Mouse (Mus musculus): ENCODE data around the gene Gm2a. TPM values are rescaled to one million over a fixed set of nuclear protein-coding genes. Genes with fewer than 3 reads are reported as not detected.

Gene Gm2a
- 15.4 and 15.5 TPM in 2 replicates for polyA plus RNA-seq (2016; fragmentation: Nextera tagmentation; extraction: Ambion mirVana)

- Histone ChIP-seq H3K9ac (peak within 1 kb of the TSS; percentile 61), H3K4me2 (replicated peaks) (peak within 1 kb of the TSS; percentile 64), H3K27me3 (no peaks in the 10 kb centered on the region), H3K9me3 (replicated peaks) (no peaks in the 10 kb centered on the region), H3K4me3 (peak within 1 kb of the TSS; percentile 46), H3K36me3 (no peaks in the 10 kb centered on the region), H3K27ac (peak within 1 kb of the TSS; percentile 35), H3K4me1 (peaks cover 12% of the 10 kb centered on the region)
- ATAC-seq (ENCODE audit: low FRiP score): peak; percentile 95
- WGBS: 3% methylated on average over 45 of the region's 45 CpGs
Measured at GRCm38 (mm10) chr11:55097463-55098188, at the start of gene Gm2a. Gm2a (plus strand) TSS chr11:55098115.

- Histone ChIP-seq H3K4me3 (no peak overlapping the region), H3K27ac (no peak overlapping the region), H3K9me3 (replicated peaks) (no peaks in the 10 kb centered on the region), H3K27me3 (no peaks in the 10 kb centered on the region), H3K9ac (no peak overlapping the region), H3K4me1 (no peaks in the 10 kb centered on the region), H3K4me2 (replicated peaks) (no peak overlapping the region), H3K36me3 (no peaks in the 10 kb centered on the region)
- WGBS: 82% methylated on average over 7 of the region's 7 CpGs
- no peak for ATAC-seq (ENCODE audit: low FRiP score)
Measured at GRCm38 (mm10) chr11:55050837-55051510, 46.9 kb upstream of the Gm2a start.

DNA sequence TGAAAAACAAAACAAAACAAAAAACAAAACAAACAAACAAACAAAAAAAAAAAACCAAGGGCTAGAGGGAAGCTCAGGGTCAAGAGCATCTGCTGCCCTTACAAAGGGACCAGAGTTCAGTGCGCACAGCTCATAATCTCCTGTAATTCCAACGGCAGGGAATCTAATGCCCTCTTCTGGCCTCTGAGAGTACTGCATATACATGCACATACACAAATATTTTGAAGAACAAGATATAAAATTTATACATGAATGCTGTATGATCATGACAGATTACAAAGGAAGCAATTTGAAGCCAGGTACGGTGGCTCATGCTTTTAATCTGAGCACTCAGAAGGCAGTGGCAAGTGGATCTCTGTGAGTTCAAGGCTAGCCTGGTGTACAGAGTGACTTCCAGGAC lies 40.4 kb upstream of the Gm2a start:
- no peak overlapping the region for H3K4me3 ChIP-seq
- no peak overlapping the region for H3K27ac ChIP-seq
- H3K9ac ChIP-seq: no peak overlapping the region
- no peak overlapping the region for H3K4me2 ChIP-seq (replicated peaks)
- H3K4me1 ChIP-seq: no peaks in the 10 kb centered on the region
- ATAC-seq (ENCODE audit: low FRiP score): no peak
- no peaks in the 10 kb centered on the region for H3K27me3 ChIP-seq
- WGBS: 86% methylated on average over 3 of the region's 3 CpGs
- no peaks in the 10 kb centered on the region for H3K36me3 ChIP-seq
- H3K9me3 ChIP-seq (replicated peaks): no peaks in the 10 kb centered on the region

GRCm38 (mm10) chr11:55060802-55061201 lies 37.1 kb upstream of the Gm2a start:
- Histone ChIP-seq H3K9me3 (replicated peaks) (no peaks in the 10 kb centered on the region), H3K4me2 (replicated peaks) (no peak overlapping the region), H3K4me1 (no peaks in the 10 kb centered on the region), H3K9ac (no peak overlapping the region), H3K4me3 (no peak overlapping the region), H3K27me3 (no peaks in the 10 kb centered on the region), H3K36me3 (no peaks in the 10 kb centered on the region), H3K27ac (no peak overlapping the region)
- 94% methylated on average over 5 of the region's 5 CpGs for WGBS
- no peak for ATAC-seq (ENCODE audit: low FRiP score)

DNA sequence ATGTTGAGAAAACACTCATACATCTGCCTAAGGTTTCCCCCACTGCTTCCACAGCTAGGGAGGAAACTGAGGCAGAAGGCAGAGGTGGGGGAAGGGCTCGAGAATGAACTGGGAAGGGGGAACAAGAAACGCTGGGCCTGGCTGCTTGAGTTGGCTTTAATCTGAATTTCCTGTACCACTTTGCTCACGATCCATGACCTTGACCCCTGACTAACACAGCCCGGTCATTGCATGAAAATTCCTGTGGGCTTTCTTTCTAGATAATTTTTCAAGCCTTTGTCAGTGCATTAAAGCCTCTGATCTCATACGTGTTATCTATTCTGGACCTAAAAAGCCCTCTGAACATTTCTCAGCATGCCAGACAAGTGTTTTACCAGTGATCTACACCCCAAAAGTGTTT lies 35.1 kb upstream of the Gm2a start:
- Histone ChIP-seq H3K9me3 (replicated peaks) (no peaks in the 10 kb centered on the region), H3K36me3 (no peaks in the 10 kb centered on the region), H3K4me1 (no peaks in the 10 kb centered on the region), H3K9ac (no peak overlapping the region), H3K4me3 (no peak overlapping the region), H3K27ac (no peak overlapping the region), H3K4me2 (replicated peaks) (no peak overlapping the region), H3K27me3 (no peaks in the 10 kb centered on the region)
- WGBS: 53% methylated on average over 5 of the region's 5 CpGs
- ATAC-seq (ENCODE audit: low FRiP score): no peak

- Histone ChIP-seq H3K9ac (no peak overlapping the region), H3K9me3 (replicated peaks) (no peaks in the 10 kb centered on the region), H3K4me3 (no peak overlapping the region), H3K36me3 (no peaks in the 10 kb centered on the region), H3K27ac (no peak overlapping the region), H3K27me3 (no peaks in the 10 kb centered on the region), H3K4me1 (no peaks in the 10 kb centered on the region), H3K4me2 (replicated peaks) (no peak overlapping the region)
- WGBS: 63% methylated on average over 4 of the region's 4 CpGs
- ATAC-seq (ENCODE audit: low FRiP score): no peak
Measured at GRCm38 (mm10) chr11:55066921-55067320, 31.0 kb upstream of the Gm2a start.

DNA sequence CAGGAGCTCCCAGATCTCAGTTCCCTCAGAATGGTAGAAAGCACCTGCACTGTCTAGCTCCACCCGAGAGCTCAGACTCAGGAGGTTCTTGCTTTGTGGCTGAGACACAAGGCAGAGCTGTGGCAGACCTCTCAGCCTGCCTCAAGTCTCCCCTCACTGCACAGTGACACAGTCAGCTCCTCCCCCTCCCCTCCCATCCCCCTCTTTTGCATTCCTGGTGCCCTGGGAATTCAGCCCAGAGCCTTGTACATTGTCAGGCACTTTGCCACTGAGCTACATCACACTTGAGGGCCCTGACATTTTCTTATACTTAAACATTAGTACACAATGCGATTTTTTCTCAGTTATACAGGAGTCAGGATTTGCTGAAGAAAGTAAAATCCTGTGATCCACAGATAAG lies 28.9 kb upstream of the Gm2a start:
- 45% methylated on average over 2 of the region's 2 CpGs for WGBS
- Histone ChIP-seq H3K9ac (no peak overlapping the region), H3K27me3 (no peaks in the 10 kb centered on the region), H3K36me3 (no peaks in the 10 kb centered on the region), H3K27ac (no peak overlapping the region), H3K4me1 (no peaks in the 10 kb centered on the region), H3K9me3 (replicated peaks) (no peaks in the 10 kb centered on the region), H3K4me3 (no peak overlapping the region), H3K4me2 (replicated peaks) (no peak overlapping the region)
- 0 out of 2 replicates have a peak, but pooled peaks have one; percentile 32 for ATAC-seq (ENCODE audit: low FRiP score)

DNA sequence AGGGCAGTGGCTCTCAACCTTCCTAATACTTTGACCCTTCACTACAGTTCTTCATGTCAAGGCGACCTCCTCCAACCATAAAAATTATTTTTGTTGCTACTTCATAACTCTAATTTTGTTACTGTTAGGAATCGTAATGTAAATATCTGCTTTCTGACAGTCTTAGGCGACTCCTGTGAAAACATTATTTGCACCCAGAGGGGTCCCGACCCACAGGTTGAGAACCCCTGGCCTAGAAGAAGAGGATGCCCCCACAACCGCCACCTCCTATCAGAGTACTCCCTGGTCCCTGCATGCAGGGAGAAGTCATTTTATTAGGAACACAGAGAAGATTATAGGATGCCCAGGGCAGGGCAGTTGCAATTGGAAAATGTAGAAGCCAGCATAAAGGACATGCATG lies 26.6 kb upstream of the Gm2a start:
- Histone ChIP-seq H3K4me2 (replicated peaks) (no peak overlapping the region), H3K4me3 (no peak overlapping the region), H3K4me1 (no peaks in the 10 kb centered on the region), H3K9me3 (replicated peaks) (no peaks in the 10 kb centered on the region), H3K27ac (no peak overlapping the region), H3K27me3 (no peaks in the 10 kb centered on the region), H3K36me3 (no peaks in the 10 kb centered on the region), H3K9ac (no peak overlapping the region)
- no peak for ATAC-seq (ENCODE audit: low FRiP score)
- 91% methylated on average over 5 of the region's 5 CpGs for WGBS

DNA sequence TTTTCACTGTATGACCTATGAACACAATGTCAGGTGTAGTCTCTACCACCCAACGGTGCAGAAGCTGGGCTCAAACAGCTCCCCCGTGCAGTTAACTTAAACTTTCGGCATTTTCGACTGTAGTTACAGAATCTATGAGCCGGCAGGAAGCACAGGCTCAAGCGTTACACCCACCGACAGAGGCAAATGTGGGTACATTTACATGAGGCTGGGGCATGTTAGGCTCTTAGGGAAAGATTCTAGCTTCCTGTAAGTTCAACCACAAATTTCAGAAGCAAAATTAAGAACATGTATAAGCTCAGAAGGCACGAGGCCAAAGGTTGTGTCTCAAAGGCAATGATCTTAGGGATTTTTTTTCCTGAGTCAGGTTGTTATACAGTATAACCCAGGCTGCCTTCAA lies 25.4 kb upstream of the Gm2a start:
- peaks cover 4% of the 10 kb centered on the region for H3K4me1 ChIP-seq
- no peak overlapping the region for H3K4me2 ChIP-seq (replicated peaks)
- 82% methylated on average over 8 of the region's 8 CpGs for WGBS
- no peak for ATAC-seq (ENCODE audit: low FRiP score)
- H3K4me3 ChIP-seq: no peak overlapping the region
- no peaks in the 10 kb centered on the region for H3K36me3 ChIP-seq
- H3K27me3 ChIP-seq: peaks cover 8% of the 10 kb centered on the region
- H3K27ac ChIP-seq: no peak overlapping the region
- no peak overlapping the region for H3K9ac ChIP-seq
- H3K9me3 ChIP-seq (replicated peaks): no peaks in the 10 kb centered on the region

- no peaks in the 10 kb centered on the region for H3K36me3 ChIP-seq
- ATAC-seq (ENCODE audit: low FRiP score): no peak
- H3K27me3 ChIP-seq: peaks cover 10% of the 10 kb centered on the region
Measured at GRCm38 (mm10) chr11:55073191-55073590, 24.7 kb upstream of the Gm2a start.

GRCm38 (mm10) chr11:55075602-55076001 lies 22.3 kb upstream of the Gm2a start:
- WGBS: 71% methylated on average over 2 of the region's 2 CpGs
- Histone ChIP-seq H3K36me3 (no peaks in the 10 kb centered on the region), H3K4me1 (peaks cover 10% of the 10 kb centered on the region), H3K9ac (no peak overlapping the region), H3K4me2 (replicated peaks) (no peak overlapping the region), H3K9me3 (replicated peaks) (no peaks in the 10 kb centered on the region), H3K4me3 (no peak overlapping the region), H3K27me3 (peaks cover 24% of the 10 kb centered on the region), H3K27ac (no peak overlapping the region)
- no peak for ATAC-seq (ENCODE audit: low FRiP score)

More at GRCm38 (mm10) chr11:55073191-55073590, 24.7 kb upstream of the Gm2a start:
- Histone ChIP-seq H3K4me2 (replicated peaks) (no peak overlapping the region), H3K9ac (no peak overlapping the region), H3K9me3 (replicated peaks) (no peaks in the 10 kb centered on the region), H3K4me1 (peaks cover 10% of the 10 kb centered on the region), H3K27ac (no peak overlapping the region), H3K4me3 (no peak overlapping the region)
- WGBS: 73% methylated on average over 10 of the region's 10 CpGs

DNA sequence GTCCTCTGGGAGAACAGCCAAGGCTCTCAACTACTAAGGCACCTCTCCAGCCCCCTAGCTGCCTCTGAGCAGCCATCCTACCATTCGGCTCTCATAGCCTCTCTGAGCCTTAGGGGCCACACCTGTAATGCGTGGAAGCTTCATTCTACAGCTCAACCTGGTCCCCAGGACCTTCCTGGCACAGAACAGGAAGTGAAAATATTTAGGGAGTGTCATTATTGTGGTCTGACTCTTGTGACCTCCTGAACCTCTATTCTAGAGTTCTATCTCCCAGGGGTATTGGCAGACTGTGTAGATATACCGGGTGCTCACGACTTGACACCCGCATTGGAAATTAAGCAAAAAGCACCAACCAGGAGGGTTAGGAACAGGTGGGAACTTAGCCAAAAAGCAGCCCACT lies 21.7 kb upstream of the Gm2a start:
- WGBS: 92% methylated on average over 5 of the region's 5 CpGs
- H3K9ac ChIP-seq: no peak overlapping the region
- H3K4me3 ChIP-seq: no peak overlapping the region
- no peak overlapping the region for H3K4me2 ChIP-seq (replicated peaks)
- H3K4me1 ChIP-seq: peaks cover 10% of the 10 kb centered on the region
- peaks cover 24% of the 10 kb centered on the region for H3K27me3 ChIP-seq
- no peaks in the 10 kb centered on the region for H3K9me3 ChIP-seq (replicated peaks)
- ATAC-seq (ENCODE audit: low FRiP score): no peak
- no peaks in the 10 kb centered on the region for H3K36me3 ChIP-seq
- H3K27ac ChIP-seq: no peak overlapping the region
